Mouse (Mus musculus) thymus, adult 2 months (tissue): ENCODE data around the gene Adgrv1.

Experiments used
- CTCF ChIP-seq: fragments of 200-500 bp; IDR thresholded peaks from 2 replicates; pipeline ENCODE4 v1.5.1; 2012; ENCODE audit warnings: mild to moderate bottlenecking, control low read depth, low read length, moderate library complexity, borderline replicate concordance; ENCODE audit not compliant: control insufficient read depth, poor library complexity, insufficient read depth; ENCODE audit errors: extremely low read depth
- POLR2A ChIP-seq: fragments of 200-500 bp; IDR thresholded peaks from 2 replicates; pipeline ENCODE4 v1.6.1; 2012; ENCODE audit warnings: mild to moderate bottlenecking, low read length, control low read depth, moderate library complexity; ENCODE audit not compliant: control insufficient read depth, poor library complexity, insufficient read depth; ENCODE audit errors: extremely low read depth

GRCm38 (mm10) chr13:81526687-81527086 is 106.3 kb downstream of the Adgrv1 start:
- no peak for TF ChIP-seq CTCF
- no peak for TF ChIP-seq POLR2A
